Mouse (Mus musculus): ENCODE results near the gene Kmt5c.

DNA sequence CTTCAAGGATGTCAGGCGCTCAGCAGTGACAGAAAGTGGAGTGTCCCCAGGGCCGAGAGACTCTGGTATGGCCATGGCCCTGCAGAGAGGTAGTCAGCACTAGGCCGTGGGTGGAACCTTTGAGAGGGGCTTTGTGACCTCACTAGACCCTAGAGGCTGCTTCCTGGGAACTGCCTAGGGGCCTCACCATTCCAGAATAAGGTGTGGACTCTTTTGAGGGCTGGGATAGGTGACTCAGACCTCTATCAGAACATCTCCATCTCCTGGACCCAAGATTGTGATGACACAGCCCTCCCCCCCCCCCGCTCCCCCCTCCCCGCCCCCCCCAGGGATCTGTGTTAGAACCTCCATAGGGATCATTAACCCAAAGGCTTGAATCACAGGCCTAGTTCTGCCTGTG is 31.3 kb downstream of the Kmt5c start, which contains the start of gene Fam71e2:
- TF ChIP-seq CTCF (IDR thresholded peaks at IDR 0.05; ENCODE audit: borderline replicate concordance, insufficient read depth, low read length) (no peak), POLR2A (IDR thresholded peaks at IDR 0.05; ENCODE audit: low read depth, low read length) (no peak)

Data from embryonic fibroblast, embryonic 13.5 days (primary cell).